Mouse (Mus musculus) hindlimb bud, embryonic 11.5 days (tissue): ENCODE data around the gene Zar1l.
"Not testable (repeated sequence)": the region's sequence is repeated elsewhere in the genome, so short reads cannot be mapped to it uniquely, and the experiment has no call there.

Experiments used
- DNase-seq: peaks from one replicate; pipeline ENCODE4 v3.0.0-alpha.2; 2012; ENCODE audit warnings: low read depth, low spot score; ENCODE audit errors: extremely low spot score

Gene Zar1l

GRCm38 (mm10) chr5:150518064-150518463 is at the start of gene Zar1l:
TSS of gene Zar1l (minus strand) at chr5:150518164.
- no peak for DNase-seq

GRCm38 (mm10) chr5:150566971-150567370 is 49.0 kb upstream of the Zar1l start:
- no peak for DNase-seq

- DNase-seq: no peak
Measured at GRCm38 (mm10) chr5:150566226-150566625, 48.3 kb upstream of the Zar1l start.

GRCm38 (mm10) chr5:150564426-150564825 is 46.5 kb upstream of the Zar1l start:
- no peak for DNase-seq

- no peak for DNase-seq
Measured at GRCm38 (mm10) chr5:150561783-150562182, 43.8 kb upstream of the Zar1l start.

- DNase-seq: no peak
Measured at GRCm38 (mm10) chr5:150561376-150561775, 43.4 kb upstream of the Zar1l start.

- DNase-seq: no peak
Measured at GRCm38 (mm10) chr5:150560851-150561250, 42.9 kb upstream of the Zar1l start.

GRCm38 (mm10) chr5:150559519-150560103 is 41.6 kb upstream of the Zar1l start:
- no peak for DNase-seq

- DNase-seq: no peak
Measured at GRCm38 (mm10) chr5:150551637-150552036, 33.7 kb upstream of the Zar1l start.

GRCm38 (mm10) chr5:150543184-150543583 is 25.2 kb upstream of the Zar1l start:
- DNase-seq: no peak

GRCm38 (mm10) chr5:150541302-150541701 is 23.3 kb upstream of the Zar1l start:
- no peak for DNase-seq

- no peak for DNase-seq
Measured at GRCm38 (mm10) chr5:150525239-150525638, 7.3 kb upstream of the Zar1l start.

- no peak for DNase-seq
Measured at GRCm38 (mm10) chr5:150522867-150523234, 4.9 kb upstream of the Zar1l start.

GRCm38 (mm10) chr5:150521937-150522866 is 4.2 kb upstream of the Zar1l start, which contains the start of gene Brca2:
TSS of gene Brca2 (plus strand) at chr5:150522630.
- DNase-seq: peak; percentile 57

GRCm38 (mm10) chr5:150519551-150519950 is 1.6 kb upstream of the Zar1l start:
- DNase-seq: no peak

GRCm38 (mm10) chr5:150514027-150514426 is 3.9 kb downstream of the Zar1l start:
- no peak for DNase-seq

GRCm38 (mm10) chr5:150513264-150513663 is 4.7 kb downstream of the Zar1l start:
- no peak for DNase-seq

- no peak for DNase-seq
Measured at GRCm38 (mm10) chr5:150510451-150511225, 7.3 kb downstream of the Zar1l start.

- no peak for DNase-seq
Measured at GRCm38 (mm10) chr5:150495792-150496191, 22.2 kb downstream of the Zar1l start.

- DNase-seq: not testable (repeated sequence)
Measured at GRCm38 (mm10) chr5:150491573-150492173, 26.3 kb downstream of the Zar1l start.

- no peak for DNase-seq
Measured at GRCm38 (mm10) chr5:150490821-150491220, 27.1 kb downstream of the Zar1l start.
